Mouse (Mus musculus) ES-E14 (cell line): Measurements from ENCODE around the gene Ndufs2.

ENCODE experiments used
- CHD2 ChIP-seq: IDR thresholded peaks from 2 replicates; pipeline ENCODE4 v1.6.1; 2014; ENCODE audit warnings: mild to moderate bottlenecking, low read depth, low read length, inconsistent platforms
- HCFC1 ChIP-seq: IDR thresholded peaks from 2 replicates; pipeline ENCODE4 v1.6.1; 2012; ENCODE audit warnings: low read length, inconsistent platforms, borderline replicate concordance; ENCODE audit not compliant: insufficient read depth
- MAFK ChIP-seq: IDR thresholded peaks from 2 replicates; pipeline ENCODE4 v1.6.1; 2014; ENCODE audit warnings: mild to moderate bottlenecking, low read depth, low read length, inconsistent platforms; ENCODE audit not compliant: insufficient read depth
- ZC3H11A ChIP-seq: IDR thresholded peaks from 2 replicates; pipeline ENCODE4 v1.6.1; 2012; ENCODE audit warnings: low read depth, mild to moderate bottlenecking, inconsistent platforms, low read length, borderline replicate concordance
- ZNF384 ChIP-seq: IDR thresholded peaks from 2 replicates; pipeline ENCODE4 v1.6.1; 2012; ENCODE audit warnings: low read depth, low read length, inconsistent platforms

DNA sequence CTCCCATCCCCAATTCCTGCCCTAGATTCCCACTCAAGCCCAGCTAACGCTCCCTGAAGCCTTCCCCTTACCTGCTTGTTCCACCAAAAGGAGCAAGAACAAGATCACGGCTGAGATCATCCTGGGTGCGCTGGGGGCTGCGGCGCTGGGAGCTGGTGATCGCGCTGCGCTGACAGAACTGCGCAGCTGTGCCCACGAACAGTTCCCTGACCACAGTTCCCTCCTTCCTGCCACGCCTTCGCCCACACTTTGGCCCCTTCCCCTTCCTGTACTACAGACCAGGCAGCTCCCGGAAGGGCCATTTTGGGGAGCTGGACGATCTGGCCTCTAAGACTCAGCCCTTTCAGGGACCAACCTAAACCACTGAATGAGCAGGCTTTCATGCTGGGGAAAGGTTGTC, 17.1 kb downstream of the Ndufs2 start, which contains the start of gene Fcer1g:
- no peak for TF ChIP-seq HCFC1
- no peak for TF ChIP-seq ZNF384
- no peak for TF ChIP-seq CHD2
- TF ChIP-seq ZC3H11A = no peak
- TF ChIP-seq MAFK = no peak
